ENCODE assay signal across 28 mouse cellular contexts in genomic region chr2:143603071-143603470, GRCm38 (mm10). TPM values are rescaled to one million over a fixed set of nuclear protein-coding genes. Genes with fewer than 3 reads are reported as not detected.
"Had no signal": no experiment of that assay in that cellular context is flagged by ENCODE, and none has a peak within 500 bp of the region (broad histone marks: within the 10 kb centered on the region; RNA-seq: fewer than 3 reads in every experiment).

No protein-coding gene starts in this region.

- H3K4me2 ChIP-seq: embryonic facial prominence, embryonic 12.5 days; embryonic facial prominence, embryonic 13.5 days; embryonic facial prominence, embryonic 15.5 days; forebrain, embryonic 12.5 days; forebrain, embryonic 13.5 days; forebrain, embryonic 15.5 days; heart, embryonic 11.5 days had no signal

- H3K27ac ChIP-seq: embryonic facial prominence, embryonic 10.5 days; embryonic facial prominence, embryonic 12.5 days; embryonic facial prominence, embryonic 13.5 days; embryonic facial prominence, embryonic 15.5 days; forebrain, embryonic 10.5 days; forebrain, embryonic 12.5 days; forebrain, embryonic 13.5 days; forebrain, embryonic 15.5 days; gastrocnemius, adult 2 months; heart, adult 2 months; heart, embryonic 10.5 days had no signal

- H3K36me3 ChIP-seq: embryonic facial prominence, embryonic 10.5 days; embryonic facial prominence, embryonic 12.5 days; embryonic facial prominence, embryonic 13.5 days; embryonic facial prominence, embryonic 15.5 days; forebrain, embryonic 10.5 days; forebrain, embryonic 12.5 days; forebrain, embryonic 15.5 days; heart, embryonic 10.5 days had no signal

- H3K4me1 ChIP-seq: embryonic facial prominence, embryonic 10.5 days; embryonic facial prominence, embryonic 12.5 days; embryonic facial prominence, embryonic 13.5 days; embryonic facial prominence, embryonic 15.5 days; forebrain, embryonic 12.5 days; forebrain, embryonic 15.5 days; heart, embryonic 10.5 days had no signal

- H3K27me3 ChIP-seq: embryonic facial prominence, embryonic 12.5 days; embryonic facial prominence, embryonic 13.5 days; embryonic facial prominence, embryonic 15.5 days; forebrain, embryonic 12.5 days; forebrain, embryonic 13.5 days; forebrain, embryonic 15.5 days had no signal

- ATAC-seq: forebrain, embryonic 13.5 days; forebrain, embryonic 14.5 days; forebrain, embryonic 15.5 days; forebrain, embryonic 16.5 days; forebrain, postnatal 0 days had no signal

- H3K9me3 ChIP-seq: embryonic facial prominence, embryonic 10.5 days; embryonic facial prominence, embryonic 12.5 days; embryonic facial prominence, embryonic 13.5 days; embryonic facial prominence, embryonic 15.5 days; forebrain, embryonic 10.5 days; forebrain, embryonic 12.5 days; forebrain, embryonic 13.5 days; forebrain, embryonic 15.5 days; heart, embryonic 10.5 days had no signal

- H3K9ac ChIP-seq: embryonic facial prominence, embryonic 12.5 days; embryonic facial prominence, embryonic 13.5 days; embryonic facial prominence, embryonic 15.5 days; forebrain, embryonic 12.5 days; forebrain, embryonic 13.5 days; forebrain, embryonic 15.5 days; forebrain, postnatal 0 days had no signal

- H3K4me3 ChIP-seq: embryonic facial prominence, embryonic 10.5 days; embryonic facial prominence, embryonic 12.5 days; embryonic facial prominence, embryonic 13.5 days; embryonic facial prominence, embryonic 15.5 days; erythroblast, embryonic 14.5 days; forebrain, embryonic 10.5 days; forebrain, embryonic 12.5 days; forebrain, embryonic 13.5 days; forebrain, embryonic 15.5 days; gastrocnemius, adult 2 months; heart, adult 2 months; heart, embryonic 10.5 days had no signal

- DNase-seq: cerebellum, postnatal 14 days; cerebellum, postnatal 25 days; cerebellum, postnatal 36 days; embryo, embryonic 11 days; forebrain, postnatal 0 days; gastrocnemius, adult 2 months; gastrocnemius, postnatal 10 days; gastrocnemius, postnatal 14 days; gastrocnemius, postnatal 25 days; gastrocnemius, postnatal 36 days; heart, adult 11 months; heart, adult 18-20 months; heart, adult 2 months had no signal

RNA-seq across cellular contexts. Expression of gene Pcsk2, which starts 57.1 kb away (rescaled TPM):
- total RNA-seq: common myeloid progenitor, adult 5-6 weeks; gastrocnemius, adult 2 months; gastrocnemius, postnatal 36 days; granulocyte monocyte progenitor cell, adult 5-6 weeks; heart, adult 18-20 months; heart, adult 2 months had no signal
- polyA plus RNA-seq: erythroblast, embryonic 14.5 days; heart, adult 2 months had no signal
